Mouse (Mus musculus): ENCODE measurements around the gene Aacs. TPM values are rescaled to one million over a fixed set of nuclear protein-coding genes. Genes with fewer than 3 reads are reported as not detected.

Gene Aacs
- polyA plus RNA-seq, 1 experiment from 2014 or later = 104 TPM

- 39% methylated on average over 3 of the region's 3 CpGs for WGBS
These were observed 26.6 kb downstream of the Aacs start for GRCm38 (mm10) chr5:125502186-125502585.

GRCm38 (mm10) chr5:125503628-125504027 is 28.0 kb downstream of the Aacs start:
- Histone ChIP-seq H3K27ac (replicated peaks) (no peak overlapping the region), H3K36me3 (peaks cover 11% of the 10 kb centered on the region), H3K9ac (no peak overlapping the region), H3K4me2 (no peak overlapping the region), H3K4me3 (no peak overlapping the region), H3K4me1 (replicated peaks) (peaks cover 15% of the 10 kb centered on the region), H3K27me3 (no peaks in the 10 kb centered on the region), H3K9me3 (no peaks in the 10 kb centered on the region)
- 96% methylated on average over 6 of the region's 6 CpGs for WGBS
- ATAC-seq (ENCODE audit: low FRiP score, low read depth) = no peak

More at GRCm38 (mm10) chr5:125502186-125502585, 26.6 kb downstream of the Aacs start:
- H3K4me1 ChIP-seq (replicated peaks) = peaks cover 23% of the 10 kb centered on the region
- no peak overlapping the region for H3K4me2 ChIP-seq
- no peaks in the 10 kb centered on the region for H3K9me3 ChIP-seq
- H3K27me3 ChIP-seq = no peaks in the 10 kb centered on the region
- H3K4me3 ChIP-seq = no peak overlapping the region
- peaks cover 8% of the 10 kb centered on the region for H3K36me3 ChIP-seq
- no peak overlapping the region for H3K9ac ChIP-seq
- no peak for ATAC-seq (ENCODE audit: low FRiP score, low read depth)
- no peak overlapping the region for H3K27ac ChIP-seq (replicated peaks)

- Histone ChIP-seq H3K27me3 (no peaks in the 10 kb centered on the region), H3K9me3 (no peaks in the 10 kb centered on the region), H3K4me2 (no peak overlapping the region), H3K4me1 (replicated peaks) (peaks cover 15% of the 10 kb centered on the region), H3K36me3 (peaks cover 17% of the 10 kb centered on the region), H3K27ac (replicated peaks) (no peak overlapping the region), H3K9ac (no peak overlapping the region), H3K4me3 (no peak overlapping the region)
- WGBS = 62% methylated on average over 11 of the region's 11 CpGs
- no peak for ATAC-seq (ENCODE audit: low FRiP score, low read depth)
These were observed 29.1 kb downstream of the Aacs start for GRCm38 (mm10) chr5:125504692-125505091.

- Histone ChIP-seq H3K4me3 (no peak overlapping the region), H3K9ac (no peak overlapping the region), H3K4me1 (replicated peaks) (peaks cover 15% of the 10 kb centered on the region), H3K4me2 (no peak overlapping the region), H3K9me3 (no peaks in the 10 kb centered on the region), H3K27ac (replicated peaks) (no peak overlapping the region), H3K27me3 (no peaks in the 10 kb centered on the region), H3K36me3 (peaks cover 27% of the 10 kb centered on the region)
- ATAC-seq (ENCODE audit: low FRiP score, low read depth) = peak; percentile 19; the same call in 1 of the 2 replicates
- WGBS = 59% methylated on average over 15 of the region's 15 CpGs
These were observed 30.4 kb downstream of the Aacs start for GRCm38 (mm10) chr5:125505968-125506367.

- H3K4me1 ChIP-seq (replicated peaks) = peaks cover 9% of the 10 kb centered on the region
- no peak overlapping the region for H3K4me2 ChIP-seq
- WGBS = 94% methylated on average over 9 of the region's 9 CpGs
- H3K27me3 ChIP-seq = no peaks in the 10 kb centered on the region
- no peak overlapping the region for H3K4me3 ChIP-seq
- H3K9ac ChIP-seq = no peak overlapping the region
- no peaks in the 10 kb centered on the region for H3K9me3 ChIP-seq
- H3K36me3 ChIP-seq = peaks cover 27% of the 10 kb centered on the region
- H3K27ac ChIP-seq (replicated peaks) = no peak overlapping the region
- ATAC-seq (ENCODE audit: low FRiP score, low read depth) = no peak
These were observed 32.0 kb downstream of the Aacs start for GRCm38 (mm10) chr5:125507582-125507981.

GRCm38 (mm10) chr5:125508006-125508405 is 32.4 kb downstream of the Aacs start:
- Histone ChIP-seq H3K27me3 (no peaks in the 10 kb centered on the region), H3K9me3 (no peaks in the 10 kb centered on the region), H3K4me1 (replicated peaks) (peaks cover 7% of the 10 kb centered on the region), H3K4me3 (no peak overlapping the region), H3K4me2 (no peak overlapping the region), H3K36me3 (peaks cover 27% of the 10 kb centered on the region), H3K9ac (no peak overlapping the region), H3K27ac (replicated peaks) (no peak overlapping the region)
- WGBS = 99% methylated on average over 10 of the region's 10 CpGs
- ATAC-seq (ENCODE audit: low FRiP score, low read depth) = no peak

GRCm38 (mm10) chr5:125509541-125509940 is 33.9 kb downstream of the Aacs start:
- Histone ChIP-seq H3K4me1 (replicated peaks) (peaks cover 7% of the 10 kb centered on the region), H3K27ac (replicated peaks) (no peak overlapping the region), H3K27me3 (no peaks in the 10 kb centered on the region), H3K4me3 (no peak overlapping the region), H3K9me3 (no peaks in the 10 kb centered on the region), H3K36me3 (peaks cover 21% of the 10 kb centered on the region), H3K9ac (no peak overlapping the region), H3K4me2 (no peak overlapping the region)
- 47% methylated on average over 5 of the region's 5 CpGs for WGBS
- no peak for ATAC-seq (ENCODE audit: low FRiP score, low read depth)

- no peak overlapping the region for H3K4me3 ChIP-seq
- 0 out of 2 replicates have a peak, but pooled peaks cover 3% of the 10 kb centered on the region for H3K4me1 ChIP-seq (replicated peaks)
- no peaks in the 10 kb centered on the region for H3K27me3 ChIP-seq
- H3K27ac ChIP-seq (replicated peaks) = no peak overlapping the region
- H3K9ac ChIP-seq = no peak overlapping the region; the same call in 1 of the 2 replicates
- ATAC-seq (ENCODE audit: low FRiP score, low read depth) = no peak; the same call in 1 of the 2 replicates
- H3K9me3 ChIP-seq = no peaks in the 10 kb centered on the region
- 76% methylated on average over 12 of the region's 12 CpGs for WGBS
- H3K4me2 ChIP-seq = no peak overlapping the region
- peaks cover 38% of the 10 kb centered on the region for H3K36me3 ChIP-seq
These were observed 39.4 kb downstream of the Aacs start for GRCm38 (mm10) chr5:125515006-125515405.

- 67% methylated on average over 5 of the region's 5 CpGs for WGBS
- H3K9ac ChIP-seq = no peak overlapping the region
- H3K36me3 ChIP-seq = peaks cover 31% of the 10 kb centered on the region
- H3K4me1 ChIP-seq (replicated peaks) = 0 out of 2 replicates have a peak, but pooled peaks cover 3% of the 10 kb centered on the region
- no peak overlapping the region for H3K4me3 ChIP-seq
- H3K27ac ChIP-seq (replicated peaks) = no peak overlapping the region
- no peak overlapping the region for H3K4me2 ChIP-seq
- H3K27me3 ChIP-seq = no peaks in the 10 kb centered on the region
- no peak for ATAC-seq (ENCODE audit: low FRiP score, low read depth)
- no peaks in the 10 kb centered on the region for H3K9me3 ChIP-seq
These were observed 43.0 kb downstream of the Aacs start for GRCm38 (mm10) chr5:125518640-125519039.

- no peak overlapping the region for H3K4me2 ChIP-seq
- H3K27me3 ChIP-seq = no peaks in the 10 kb centered on the region
- ATAC-seq (ENCODE audit: low FRiP score, low read depth) = no peak
- no peaks in the 10 kb centered on the region for H3K4me1 ChIP-seq (replicated peaks)
- no peak overlapping the region for H3K9ac ChIP-seq
- H3K4me3 ChIP-seq = no peak overlapping the region
- H3K36me3 ChIP-seq = peaks cover 15% of the 10 kb centered on the region
- no peaks in the 10 kb centered on the region for H3K9me3 ChIP-seq
- H3K27ac ChIP-seq (replicated peaks) = no peak overlapping the region
- 21% methylated on average over 15 of the region's 15 CpGs for WGBS
These were observed 45.4 kb downstream of the Aacs start for GRCm38 (mm10) chr5:125520930-125521590.

GRCm38 (mm10) chr5:125523361-125523760 is 47.7 kb downstream of the Aacs start:
- no peaks in the 10 kb centered on the region for H3K9me3 ChIP-seq
- H3K4me1 ChIP-seq (replicated peaks) = no peaks in the 10 kb centered on the region
- H3K9ac ChIP-seq = no peak overlapping the region
- H3K36me3 ChIP-seq = 0 out of 2 replicates have a peak, but pooled peaks cover under 1% of the 10 kb centered on the region
- 0 out of 2 replicates have a peak, but pooled peaks cover 1% of the 10 kb centered on the region for H3K27me3 ChIP-seq
- WGBS = 82% methylated on average over 2 of the region's 2 CpGs
- no peak overlapping the region for H3K4me3 ChIP-seq
- H3K27ac ChIP-seq (replicated peaks) = no peak overlapping the region
- ATAC-seq (ENCODE audit: low FRiP score, low read depth) = no peak
- no peak overlapping the region for H3K4me2 ChIP-seq

- Histone ChIP-seq H3K9me3 (no peaks in the 10 kb centered on the region), H3K9ac (no peak overlapping the region), H3K4me2 (no peak overlapping the region), H3K27me3 (peaks cover 11% of the 10 kb centered on the region; the same call in 1 of the 2 replicates), H3K4me1 (replicated peaks) (0 out of 2 replicates have a peak, but pooled peaks cover 5% of the 10 kb centered on the region), H3K27ac (replicated peaks) (no peak overlapping the region), H3K36me3 (no peaks in the 10 kb centered on the region), H3K4me3 (no peak overlapping the region)
- WGBS = 64% methylated on average over 5 of the region's 5 CpGs
- no peak for ATAC-seq (ENCODE audit: low FRiP score, low read depth)
These were observed 49.9 kb downstream of the Aacs start for GRCm38 (mm10) chr5:125525516-125525915.

Measured in hindbrain, embryonic 15.5 days (tissue).